Mouse (Mus musculus): ENCODE results near the gene Ugt2b37.
"Not testable (repeated sequence)": the region's sequence is repeated elsewhere in the genome, so short reads cannot be mapped to it uniquely, and the experiment has no call there.

DNA sequence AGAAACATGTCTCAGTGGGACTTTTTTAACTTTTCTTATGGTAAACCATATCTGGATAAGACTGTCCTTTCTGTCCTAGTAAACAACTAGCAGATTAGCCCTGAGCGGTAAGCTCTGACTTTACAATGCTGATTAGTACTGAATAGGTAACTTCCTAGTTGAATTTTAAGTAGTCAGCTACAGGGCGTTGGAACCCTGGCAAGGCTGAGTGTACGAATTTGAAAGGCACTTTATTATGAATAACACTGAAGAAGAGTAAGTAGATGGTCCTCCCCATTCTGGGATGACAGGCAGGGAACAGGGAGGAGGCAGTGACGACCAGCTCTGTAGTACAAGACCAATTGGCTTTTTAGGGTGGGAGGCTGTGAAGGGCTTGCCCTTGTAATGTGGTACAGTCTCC is 21.4 kb upstream of the Ugt2b37 start:
- TF ChIP-seq POLR2A (IDR thresholded peaks at IDR 0.05; ENCODE audit: borderline replicate concordance, extremely low read depth, insufficient read depth, insufficient read length, poor library complexity, severe bottlenecking); CTCF (IDR thresholded peaks at IDR 0.05; ENCODE audit: borderline replicate concordance, extremely low read depth, insufficient read depth, insufficient read length): not testable (repeated sequence)

Measured in brain, embryonic 14.5 days (tissue).